Mouse (Mus musculus) stomach, embryonic 14.5 days (tissue): ENCODE data around the gene Syngr4. TPM values are rescaled to one million over a fixed set of nuclear protein-coding genes. Genes with fewer than 3 reads are reported as not detected.
"Not testable (repeated sequence)": the region's sequence is repeated elsewhere in the genome, so short reads cannot be mapped to it uniquely, and the experiment has no call there.

Experiments used
- ATAC-seq: fragments of 200-750 bp; cut with Nextera tagmentation; 2 replicates; pipeline ENCODE4 v1.8.0; 2017; ENCODE audit warnings: low read depth, moderate TSS enrichment; ENCODE audit not compliant: insufficient number of reproducible peaks, insufficient read depth, low FRiP score
- H3K27ac ChIP-seq: fragments of 300-500 bp; sonication (generic); 2 replicates; pipeline ENCODE4 v1.5.1; 2014; ENCODE audit warnings: mild to moderate bottlenecking, low read length, moderate library complexity, mixed read lengths
- H3K27me3 ChIP-seq: fragments of 300-500 bp; sonication (generic); 2 replicates; pipeline ENCODE4 v1.6.1; 2014; ENCODE audit warnings: low read length, control low read depth, mixed read lengths; ENCODE audit not compliant: control insufficient read depth, insufficient read depth
- H3K36me3 ChIP-seq: fragments of 300-500 bp; sonication (generic); 2 replicates; pipeline ENCODE4 v1.6.1; 2014; ENCODE audit warnings: mild to moderate bottlenecking, control low read depth, low read length, moderate library complexity, mixed read lengths; ENCODE audit not compliant: control insufficient read depth, insufficient read depth
- H3K4me1 ChIP-seq: fragments of 300-500 bp; sonication (generic); 2 replicates; pipeline ENCODE4 v1.6.1; 2014; ENCODE audit warnings: low read length, control low read depth, mixed read lengths; ENCODE audit not compliant: control insufficient read depth, insufficient read depth
- H3K4me2 ChIP-seq: fragments of 300-500 bp; sonication (generic); replicated peaks from 2 replicates; pipeline ENCODE4 v1.6.1; 2014; ENCODE audit warnings: low read depth, low read length, control low read depth
- H3K4me3 ChIP-seq: fragments of 300-500 bp; sonication (generic); 2 replicates; pipeline ENCODE4 v1.5.1; 2014; ENCODE audit warnings: low read depth, low read length, control low read depth
- H3K9ac ChIP-seq: fragments of 300-500 bp; sonication (generic); replicated peaks from 2 replicates; pipeline ENCODE4 v1.6.1; 2014; ENCODE audit warnings: low read depth, mild to moderate bottlenecking, control low read depth, low read length, moderate library complexity, mixed read lengths
- H3K9me3 ChIP-seq: fragments of 300-500 bp; sonication (generic); 2 replicates; pipeline ENCODE4 v1.6.1; 2016; ENCODE audit warnings: low read depth, low read length, control low read depth; ENCODE audit not compliant: control insufficient read depth
- WGBS: fragments of 180-500 bp; shearing (Covaris S2); extraction: QIAGEN DNeasy Blood & Tissue Kit; methylation state at CpG from one replicate; pipeline ENCODE4 v1.1.7; 2014; 5-methylcytosine and 5-hydroxymethylcytosine counted together
- polyA plus RNA-seq: library from polyadenylated mRNA; unstranded; fragments of >200 nt; fragmentation: Nextera tagmentation; extraction: Ambion mirVana; gene quantifications from 2 replicates; pipeline ENCODE4 v1.2.1, GENCODE M21; 2014

The Syngr4 gene
- 0.45 and 0.65 TPM in 2 replicates for polyA plus RNA-seq

DNA sequence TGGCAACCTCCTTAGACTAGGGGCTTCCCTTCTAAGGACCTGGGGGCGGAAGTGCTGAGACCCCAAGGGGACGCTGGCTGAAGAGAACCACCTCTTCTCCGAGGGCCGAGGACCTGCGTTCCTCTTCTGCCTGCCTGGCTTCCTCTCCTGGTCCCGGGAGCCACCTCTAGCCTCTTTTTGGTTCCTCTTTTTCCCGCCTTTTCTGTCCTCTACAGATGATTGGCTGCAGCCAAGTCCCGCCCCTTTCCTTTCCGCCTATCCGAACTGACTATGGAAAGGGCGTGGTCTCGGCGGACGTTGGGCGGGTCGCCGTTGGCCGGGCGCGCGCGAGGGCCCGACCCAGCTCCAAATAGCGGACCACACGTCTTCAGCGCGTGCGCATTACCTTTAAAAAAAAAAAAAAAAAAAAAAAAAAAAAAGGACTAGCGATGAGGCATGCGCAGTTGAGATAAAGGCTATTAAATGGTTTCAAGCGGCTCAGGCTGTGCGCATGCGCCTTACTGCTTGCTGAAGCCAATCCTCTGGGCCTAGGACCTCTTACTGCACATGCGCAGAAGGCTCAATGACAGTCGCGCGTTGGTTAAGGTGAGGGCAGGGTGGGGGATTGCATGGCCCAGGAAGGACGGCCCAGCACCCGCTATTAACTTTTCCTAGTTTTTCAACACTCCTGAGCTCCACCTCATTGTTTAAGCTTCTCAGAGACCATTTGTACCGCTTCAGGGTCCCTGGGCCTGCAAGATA lies at the start of gene Syngr4, which contains the start of gene Tmem143:
Gene Syngr4, minus strand, starts transcription at position 198 of the 741 bp plus-strand sequence.
Gene Tmem143, plus strand, starts transcription at position 425 of the 741 bp plus-strand sequence.
- Histone ChIP-seq H3K4me1 (peaks cover 9% of the 10 kb centered on the region; the same call in 1 of the 2 replicates), H3K4me2 (peak within 1 kb of the TSS; percentile 94), H3K27ac (peak within 1 kb of the TSS; percentile 78), H3K9me3 (no peaks in the 10 kb centered on the region), H3K27me3 (no peaks in the 10 kb centered on the region), H3K36me3 (no peaks in the 10 kb centered on the region), H3K4me3 (peak within 1 kb of the TSS; percentile 50), H3K9ac (peak within 1 kb of the TSS; percentile 49)
- WGBS: 1% methylated on average over 40 of the region's 40 CpGs
- peak; percentile 87 for ATAC-seq

- not testable (repeated sequence) for H3K4me1 ChIP-seq, H3K4me2 ChIP-seq, H3K9me3 ChIP-seq, ATAC-seq, H3K36me3 ChIP-seq, H3K4me3 ChIP-seq, H3K27me3 ChIP-seq, H3K9ac ChIP-seq, H3K27ac ChIP-seq
- 80% methylated on average over 1 of the region's 1 CpGs for WGBS
These were observed 46.8 kb upstream of the Syngr4 start for GRCm38 (mm10) chr7:45943280-45943679.

DNA sequence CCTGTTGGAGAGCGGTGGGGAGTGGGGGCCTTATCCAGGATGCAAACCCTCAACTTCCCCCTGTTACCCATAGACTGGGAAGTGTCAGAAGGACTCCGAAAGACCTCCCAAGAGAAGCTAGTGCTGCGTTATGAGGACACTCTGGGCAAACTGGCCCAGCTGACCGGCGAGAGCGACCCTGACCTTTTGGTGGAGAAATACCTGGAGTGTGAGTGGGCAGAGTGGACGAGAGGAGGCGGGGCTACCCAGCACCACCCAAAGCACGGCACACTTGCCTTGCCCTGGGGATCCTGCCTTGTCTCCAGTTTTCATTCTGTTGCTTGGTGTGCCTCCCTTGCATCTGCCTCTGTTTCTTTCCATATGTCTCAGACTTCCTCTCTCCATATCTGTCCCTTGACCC lies 45.5 kb upstream of the Syngr4 start:
- Histone ChIP-seq H3K27ac (no peak overlapping the region), H3K4me2 (no peak overlapping the region), H3K27me3 (no peaks in the 10 kb centered on the region), H3K9me3 (no peaks in the 10 kb centered on the region), H3K36me3 (no peaks in the 10 kb centered on the region), H3K4me1 (no peaks in the 10 kb centered on the region), H3K4me3 (no peak overlapping the region), H3K9ac (no peak overlapping the region)
- ATAC-seq: no peak
- WGBS: 87% methylated on average over 9 of the region's 9 CpGs

GRCm38 (mm10) chr7:45939836-45940235 lies 43.3 kb upstream of the Syngr4 start:
- Histone ChIP-seq H3K4me1 (no peaks in the 10 kb centered on the region), H3K4me3 (no peak overlapping the region), H3K36me3 (no peaks in the 10 kb centered on the region), H3K27ac (no peak overlapping the region), H3K27me3 (no peaks in the 10 kb centered on the region), H3K9ac (no peak overlapping the region), H3K4me2 (no peak overlapping the region), H3K9me3 (no peaks in the 10 kb centered on the region)
- WGBS: 44% methylated on average over 2 of the region's 2 CpGs
- ATAC-seq: no peak

DNA sequence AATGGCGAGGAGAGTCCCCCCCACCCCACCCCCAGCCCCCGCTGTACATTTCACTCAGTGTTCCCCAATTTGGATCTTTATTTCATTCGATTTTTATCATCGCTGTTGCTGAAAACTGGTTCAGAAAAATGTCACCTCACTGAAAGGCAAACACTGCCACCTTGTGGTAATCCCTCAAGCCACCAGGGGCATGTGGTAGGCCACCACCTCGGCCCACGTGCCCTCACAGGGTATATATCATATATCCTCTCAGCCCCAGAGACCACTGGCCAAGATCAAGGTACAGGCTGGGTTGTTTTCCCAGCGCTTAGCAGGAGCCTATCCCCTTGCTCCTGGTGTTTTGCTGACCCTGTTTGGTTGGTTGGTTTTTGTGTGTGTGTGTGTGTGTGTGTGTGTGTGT lies 38.6 kb upstream of the Syngr4 start:
- no peak for ATAC-seq
- no peak overlapping the region for H3K9ac ChIP-seq
- no peaks in the 10 kb centered on the region for H3K27me3 ChIP-seq
- H3K36me3 ChIP-seq: no peaks in the 10 kb centered on the region
- H3K4me3 ChIP-seq: no peak overlapping the region
- 0 out of 2 replicates have a peak, but pooled peaks cover 4% of the 10 kb centered on the region for H3K9me3 ChIP-seq
- H3K27ac ChIP-seq: no peak overlapping the region
- 30% methylated on average over 7 of the region's 7 CpGs for WGBS
- H3K4me2 ChIP-seq: no peak overlapping the region
- no peaks in the 10 kb centered on the region for H3K4me1 ChIP-seq

GRCm38 (mm10) chr7:45933766-45934165 lies 37.3 kb upstream of the Syngr4 start:
- WGBS: 92% methylated on average over 12 of the region's 12 CpGs
- H3K27me3 ChIP-seq, H3K4me3 ChIP-seq, H3K36me3 ChIP-seq, ATAC-seq, H3K27ac ChIP-seq, H3K9me3 ChIP-seq, H3K4me1 ChIP-seq, H3K9ac ChIP-seq, H3K4me2 ChIP-seq: not testable (repeated sequence)

DNA sequence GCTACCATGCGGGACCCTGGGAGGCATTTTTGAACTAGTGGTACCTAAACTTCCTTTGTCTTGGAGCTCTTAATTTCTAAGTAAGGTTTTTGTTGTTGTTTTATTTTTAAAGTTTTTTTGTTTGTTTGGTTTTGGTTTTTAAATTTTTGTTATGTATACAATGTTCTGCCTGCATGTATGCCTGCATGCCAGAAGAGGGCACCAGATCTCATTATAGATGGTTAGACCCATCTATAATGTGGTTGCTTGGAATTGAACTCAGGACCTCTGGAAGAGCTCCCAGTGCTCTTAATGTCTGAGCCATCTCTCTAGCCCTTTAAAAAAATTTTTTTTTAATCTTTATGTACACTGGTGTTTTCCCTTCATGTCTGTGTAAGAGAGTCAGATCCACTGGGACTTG lies 33.2 kb upstream of the Syngr4 start:
- WGBS: 94% methylated on average over 1 of the region's 1 CpGs
- Histone ChIP-seq H3K36me3 (no peaks in the 10 kb centered on the region), H3K27ac (no peak overlapping the region), H3K9me3 (0 out of 2 replicates have a peak, but pooled peaks cover 4% of the 10 kb centered on the region), H3K27me3 (no peaks in the 10 kb centered on the region), H3K4me2 (no peak overlapping the region), H3K9ac (no peak overlapping the region), H3K4me1 (no peaks in the 10 kb centered on the region), H3K4me3 (no peak overlapping the region)
- no peak for ATAC-seq

DNA sequence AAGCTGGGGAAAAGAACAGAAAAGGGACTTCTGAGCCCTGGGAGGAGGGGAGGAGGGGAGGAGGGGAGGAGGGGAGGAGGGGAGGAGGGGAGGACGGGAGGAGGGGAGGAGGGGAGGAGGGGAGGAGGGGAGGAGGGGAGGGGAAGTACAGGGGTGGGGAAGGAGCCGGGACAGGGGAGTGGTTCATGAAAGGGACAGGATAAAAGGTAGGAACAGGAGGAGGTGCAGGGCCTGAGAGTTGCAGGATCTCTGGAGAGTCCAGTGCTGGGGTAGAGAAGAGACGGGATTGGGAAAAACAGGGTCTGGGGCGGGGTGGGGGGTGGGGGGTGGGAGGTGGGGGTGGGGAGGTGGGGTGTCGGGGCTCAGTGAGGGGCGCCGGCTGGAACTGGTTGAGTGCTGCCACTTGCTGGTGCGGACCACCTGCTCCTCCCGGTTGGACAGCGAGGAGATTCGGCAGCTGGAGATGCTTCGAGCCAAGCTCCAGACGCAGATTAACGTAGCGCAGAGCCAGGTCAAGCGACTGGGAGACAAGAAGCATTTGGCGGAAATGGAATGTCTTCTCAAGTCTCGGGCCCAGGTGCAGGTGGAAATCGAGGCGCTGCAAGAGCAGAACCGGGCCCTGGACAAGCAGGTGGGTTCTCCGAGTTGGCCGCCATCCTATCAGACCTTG lies 32.2 kb upstream of the Syngr4 start:
- 8% methylated on average over 21 of the region's 23 CpGs for WGBS
- H3K4me3 ChIP-seq: no peak overlapping the region
- 0 out of 2 replicates have a peak, but pooled peaks have one; percentile 26 for ATAC-seq
- H3K27me3 ChIP-seq: no peaks in the 10 kb centered on the region
- peak overlapping the region; percentile 66; the same call in 1 of the 2 replicates for H3K27ac ChIP-seq
- 0 out of 2 replicates have a peak, but pooled peaks cover 4% of the 10 kb centered on the region for H3K9me3 ChIP-seq
- H3K4me2 ChIP-seq: no peak overlapping the region
- H3K9ac ChIP-seq: no peak overlapping the region
- H3K36me3 ChIP-seq: no peaks in the 10 kb centered on the region
- 0 out of 2 replicates have a peak, but pooled peaks cover 6% of the 10 kb centered on the region for H3K4me1 ChIP-seq
